Mouse (Mus musculus): ENCODE results near the gene Serpina5.

GRCm38 (mm10) chr12:104060126-104060525 is 40.8 kb upstream of the Serpina5 start:
- no peak for TF ChIP-seq CTCF (conservative IDR thresholded peaks at IDR 0.05; ENCODE audit: insufficient read depth, insufficient read length, low read depth, low read length)
- no peak for TF ChIP-seq POLR2A (IDR thresholded peaks at IDR 0.05; ENCODE audit: low read depth, low read length)

All from kidney, adult 2 months (tissue).